Mouse (Mus musculus): ENCODE data around the gene Dnajc5.

The Dnajc5 gene

DNA sequence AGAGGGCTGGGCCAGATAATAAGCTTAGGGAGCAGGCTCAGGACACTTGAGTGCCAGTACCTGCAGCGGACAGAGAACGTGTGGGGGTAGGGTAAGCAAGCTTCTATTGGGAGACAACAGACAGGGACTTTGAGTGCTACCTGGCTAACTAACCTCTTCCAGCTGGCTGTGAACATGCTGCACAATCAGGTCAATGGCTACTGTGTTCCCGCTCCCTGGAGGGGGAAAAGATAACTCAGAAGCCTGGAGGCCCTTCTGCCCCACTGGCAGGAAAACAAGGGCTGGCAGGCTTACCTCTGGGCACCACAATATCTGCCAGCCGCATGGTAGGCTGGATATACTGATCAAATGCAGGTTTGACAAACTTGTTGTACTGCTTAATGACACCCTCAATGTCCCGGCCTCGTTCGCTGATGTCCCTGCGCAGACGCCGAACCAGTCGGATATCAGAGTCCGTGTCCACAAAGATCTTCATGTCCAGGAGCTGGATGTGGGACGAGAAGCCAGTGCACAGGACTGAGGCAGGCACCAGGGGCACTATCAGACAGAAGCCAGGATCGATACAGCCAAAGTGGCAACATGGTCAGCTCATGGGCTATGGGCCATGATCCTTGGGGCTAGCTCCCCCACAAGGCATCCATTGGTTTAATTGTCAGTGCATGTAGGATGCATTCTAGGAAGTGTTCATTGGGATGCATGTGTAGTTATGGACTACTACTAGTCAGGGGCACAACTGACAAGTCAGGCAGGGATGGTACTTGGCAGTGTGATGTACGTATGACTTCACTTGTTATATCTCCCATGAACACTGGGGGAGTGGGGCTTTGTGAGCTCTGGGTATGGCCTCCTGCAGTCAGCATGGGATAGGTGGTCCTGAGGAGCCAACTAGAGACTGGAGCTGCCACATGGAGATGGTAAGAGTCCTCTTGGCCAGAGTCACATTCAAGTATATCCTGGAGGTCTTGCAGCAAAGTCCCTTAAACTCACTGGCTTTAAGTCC, 52.9 kb downstream of the Dnajc5 start:
- DNase-seq (ENCODE audit: low spot score in 2 of 2): no peak

DNA sequence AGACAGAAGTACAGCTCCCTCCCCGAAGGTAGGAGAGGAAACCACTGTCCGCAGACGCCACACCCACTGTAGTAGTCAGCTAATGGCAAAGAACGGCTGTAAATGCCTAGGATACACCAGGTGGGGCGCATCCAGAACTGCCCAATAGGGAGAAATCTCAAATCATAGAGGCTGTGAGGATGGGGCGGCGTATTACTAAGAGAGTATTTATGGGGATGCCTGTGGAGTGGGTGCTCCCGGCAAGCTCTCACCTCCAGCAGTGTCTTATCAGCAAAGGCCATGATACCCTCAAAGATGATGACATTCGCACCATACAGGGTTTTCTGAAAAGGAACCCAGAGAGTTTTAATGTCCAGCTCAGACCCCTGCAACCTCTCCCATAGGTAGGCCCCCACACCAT, 53.7 kb downstream of the Dnajc5 start:
- no peak for DNase-seq (ENCODE audit: low spot score in 2 of 2)

DNA sequence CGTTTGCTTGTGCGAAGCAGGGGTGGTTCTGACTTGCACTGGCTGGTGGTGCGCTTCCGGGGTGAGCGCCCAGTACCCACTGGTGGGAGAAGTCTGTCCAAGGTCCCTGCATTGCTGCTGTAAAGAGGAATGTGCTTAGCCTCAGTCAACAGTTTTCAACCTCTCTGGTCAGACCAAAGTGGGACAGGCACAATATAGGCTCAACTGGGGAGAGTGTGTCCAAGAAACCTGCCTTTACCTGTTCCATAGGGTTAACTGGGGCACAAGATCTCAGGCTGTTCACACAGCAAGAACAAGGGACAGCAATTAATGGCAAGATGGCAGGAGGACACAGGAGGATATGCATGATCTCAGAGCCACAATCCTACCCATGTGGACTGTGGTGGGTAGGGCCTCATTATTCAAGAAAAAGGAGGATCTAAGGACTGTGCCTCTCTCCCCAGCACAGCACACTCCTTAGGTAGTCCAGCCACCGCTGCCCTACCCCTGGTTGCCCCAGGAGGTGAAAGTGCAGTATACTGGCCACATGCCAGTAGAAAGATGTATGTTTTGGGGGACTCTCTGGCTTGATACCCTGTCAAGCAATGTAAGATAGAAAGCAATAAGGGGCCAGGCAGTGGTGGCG, 54.7 kb downstream of the Dnajc5 start:
- DNase-seq (ENCODE audit: low spot score in 2 of 2): no peak

DNA sequence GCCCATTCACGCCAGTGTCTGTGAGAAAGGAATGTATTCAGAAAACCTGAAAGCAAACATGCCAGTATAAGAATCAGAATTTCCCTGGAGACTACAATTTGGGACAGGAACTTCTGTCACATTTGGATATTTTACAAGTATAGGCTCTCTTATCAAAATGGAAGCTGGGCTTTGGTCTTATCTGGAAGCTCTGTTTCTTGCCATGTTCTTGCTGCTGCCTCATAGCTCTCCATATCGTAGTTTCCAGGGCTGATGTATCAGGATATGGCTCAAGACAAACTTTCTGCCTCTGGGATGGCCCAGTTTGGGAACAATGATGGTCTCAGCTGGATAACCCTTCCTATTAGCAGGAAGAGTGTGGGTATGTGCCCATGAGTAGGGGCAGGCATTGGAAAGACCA, 56.3 kb downstream of the Dnajc5 start:
- DNase-seq (ENCODE audit: low spot score in 2 of 2): no peak

DNA sequence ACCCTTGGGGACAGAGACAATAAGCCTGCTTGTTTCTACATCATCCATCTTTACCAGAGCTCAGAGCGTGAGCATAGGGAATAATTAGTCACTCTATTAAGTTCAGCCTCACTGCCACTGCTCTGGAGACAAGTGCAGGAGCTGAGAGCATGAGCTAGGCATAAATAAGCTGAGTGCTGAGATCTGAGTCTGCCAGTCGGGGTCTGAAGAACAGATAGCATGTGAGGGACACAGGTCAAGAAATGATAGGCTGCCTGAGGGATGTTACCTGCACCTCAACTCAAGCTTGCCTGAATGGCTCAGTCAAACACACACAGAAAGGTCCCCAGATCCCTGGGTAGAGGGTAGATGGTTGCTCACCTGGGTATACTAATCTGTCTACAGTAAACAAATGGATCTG, 56.8 kb downstream of the Dnajc5 start:
- no peak for DNase-seq (ENCODE audit: low spot score in 2 of 2)

DNA sequence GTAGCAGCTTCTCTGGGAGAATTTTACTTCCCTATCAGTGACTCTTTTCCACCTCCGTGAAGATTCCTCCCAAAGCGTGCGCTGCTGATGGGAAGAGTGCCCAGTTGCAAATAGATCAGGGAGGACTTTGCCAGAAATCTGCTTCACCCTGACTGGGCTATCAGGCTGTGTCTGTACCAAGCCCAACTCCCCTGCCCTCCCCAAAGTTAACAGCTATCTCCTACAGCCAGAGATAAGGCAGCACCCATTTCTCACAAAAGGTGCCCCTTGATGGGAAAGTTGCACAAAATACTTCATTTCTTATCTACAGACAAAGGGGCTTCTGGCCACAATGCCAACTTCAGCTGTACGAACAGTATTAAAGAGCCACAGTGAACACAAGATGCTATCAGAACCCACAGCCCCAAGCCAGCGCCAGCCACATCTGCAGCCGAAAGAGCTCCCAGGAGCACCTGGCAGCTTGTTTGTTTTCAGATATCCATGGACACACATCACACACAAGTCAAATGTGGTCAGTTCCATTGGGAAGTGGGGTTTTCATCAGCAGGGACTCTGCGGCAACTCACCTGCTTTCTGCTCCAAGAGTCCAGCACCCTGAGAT, 57.8 kb downstream of the Dnajc5 start:
- no peak for DNase-seq (ENCODE audit: low spot score in 2 of 2)

DNA sequence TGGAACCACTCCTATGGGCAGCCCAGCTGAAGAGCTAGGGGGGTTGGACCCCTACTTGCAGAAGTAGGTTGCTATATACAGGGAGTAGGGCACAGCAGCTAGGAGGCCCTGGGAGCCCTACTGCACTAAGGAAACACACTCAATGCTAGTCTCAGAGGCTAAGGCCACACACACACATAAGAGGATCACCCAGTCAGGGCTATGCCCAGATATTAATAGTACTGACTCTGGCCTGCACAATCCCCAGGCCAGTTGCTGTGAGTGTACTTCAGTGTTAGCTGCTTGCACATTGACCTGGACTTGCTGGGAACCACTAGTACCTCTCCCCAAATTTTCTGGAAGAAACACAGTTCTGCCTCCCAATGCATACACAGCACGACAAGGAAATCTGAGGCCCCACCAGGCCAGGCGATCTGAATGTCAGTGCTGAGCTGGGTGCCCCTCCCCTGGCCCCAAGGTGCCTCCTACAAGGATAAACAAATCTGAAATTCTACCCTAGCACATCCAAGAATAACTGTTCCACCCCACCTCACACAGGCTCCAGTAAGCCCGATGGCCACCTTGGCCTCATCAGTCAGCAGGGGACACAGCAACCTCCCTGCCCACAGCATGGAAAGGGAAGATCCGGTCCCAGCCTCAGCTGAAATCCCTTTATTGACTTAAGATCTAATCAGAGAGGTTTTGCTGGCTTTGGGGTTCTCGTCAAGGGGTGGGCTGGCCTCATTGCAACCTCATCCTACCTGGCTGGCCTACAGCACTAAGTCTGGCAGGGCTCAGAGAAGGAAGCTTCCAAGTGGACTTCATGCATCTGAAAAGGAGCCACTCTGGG, 58.7 kb downstream of the Dnajc5 start:
- DNase-seq (ENCODE audit: low spot score in 2 of 2): no peak

DNA sequence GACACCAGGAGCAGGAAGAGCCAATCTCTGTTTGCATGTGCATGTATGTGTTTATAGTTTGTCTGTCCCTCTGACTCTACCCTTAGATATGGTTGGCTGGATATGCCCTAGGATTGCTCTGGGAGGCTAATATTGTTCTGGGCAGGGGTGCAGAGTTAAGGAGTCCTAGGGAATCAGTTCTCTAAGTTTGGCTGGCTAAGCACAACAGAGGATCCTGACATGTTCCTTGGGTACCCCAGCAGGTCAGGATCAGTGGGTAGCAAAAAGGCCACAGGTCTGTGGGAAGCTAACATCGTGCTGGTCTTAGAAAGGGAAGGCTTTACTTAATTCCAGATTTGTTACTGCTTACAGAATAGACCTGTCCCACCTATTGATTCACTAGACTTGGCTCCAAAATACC, 59.4 kb downstream of the Dnajc5 start:
- DNase-seq (ENCODE audit: low spot score in 2 of 2): no peak

DNA sequence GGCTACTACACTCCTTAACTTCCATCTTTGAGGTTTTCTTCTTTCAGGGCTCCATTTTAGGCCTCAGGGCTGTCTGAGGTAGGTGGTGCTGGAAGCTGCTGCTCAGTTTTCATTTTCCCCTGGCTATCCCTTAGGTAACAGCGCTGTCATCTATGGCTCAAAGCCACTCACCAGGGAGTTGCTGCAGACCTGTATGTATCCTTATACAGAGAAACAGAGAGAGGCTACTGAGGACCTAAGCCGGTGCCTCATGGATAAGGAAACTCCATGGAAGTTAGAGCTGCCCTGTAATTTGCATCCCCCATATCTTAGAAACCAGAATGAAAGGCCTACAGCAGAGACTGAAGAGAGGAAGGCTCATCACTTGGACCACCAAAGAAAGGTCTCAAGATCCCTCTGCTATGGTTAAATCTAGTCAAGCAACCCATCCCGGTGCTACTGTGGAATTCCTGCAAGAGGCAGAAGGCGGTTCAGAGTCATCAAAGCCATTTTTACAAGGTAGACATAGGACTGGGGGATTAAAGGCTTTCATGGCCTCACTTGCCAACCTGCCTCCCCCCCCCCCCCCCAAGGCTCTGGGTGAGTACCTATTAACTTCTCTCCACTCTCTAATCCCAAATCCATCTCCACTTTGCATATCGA, 60.0 kb downstream of the Dnajc5 start:
- DNase-seq (ENCODE audit: low spot score in 2 of 2): no peak

DNA sequence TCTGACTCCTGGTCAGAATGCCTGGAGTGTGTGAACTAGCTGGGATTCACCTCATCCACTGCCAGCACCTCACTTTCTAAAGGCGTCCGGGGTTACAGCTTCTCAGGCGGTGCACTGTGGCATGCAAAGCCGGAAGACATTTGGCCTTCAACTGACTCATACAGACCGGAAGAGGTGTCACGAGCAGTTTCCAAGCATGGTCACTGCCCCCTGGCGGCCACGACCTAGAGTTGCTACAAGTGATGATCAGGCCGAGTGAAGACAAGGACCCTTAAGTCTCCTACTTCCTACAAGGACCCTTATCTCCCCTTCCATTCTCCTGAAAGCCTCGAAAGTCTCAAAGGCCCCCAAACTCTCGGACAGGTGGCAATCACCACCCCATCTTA, 60.7 kb downstream of the Dnajc5 start:
- peak; percentile 65 to 80 for DNase-seq (ENCODE audit: low spot score in 2 of 2)

DNA sequence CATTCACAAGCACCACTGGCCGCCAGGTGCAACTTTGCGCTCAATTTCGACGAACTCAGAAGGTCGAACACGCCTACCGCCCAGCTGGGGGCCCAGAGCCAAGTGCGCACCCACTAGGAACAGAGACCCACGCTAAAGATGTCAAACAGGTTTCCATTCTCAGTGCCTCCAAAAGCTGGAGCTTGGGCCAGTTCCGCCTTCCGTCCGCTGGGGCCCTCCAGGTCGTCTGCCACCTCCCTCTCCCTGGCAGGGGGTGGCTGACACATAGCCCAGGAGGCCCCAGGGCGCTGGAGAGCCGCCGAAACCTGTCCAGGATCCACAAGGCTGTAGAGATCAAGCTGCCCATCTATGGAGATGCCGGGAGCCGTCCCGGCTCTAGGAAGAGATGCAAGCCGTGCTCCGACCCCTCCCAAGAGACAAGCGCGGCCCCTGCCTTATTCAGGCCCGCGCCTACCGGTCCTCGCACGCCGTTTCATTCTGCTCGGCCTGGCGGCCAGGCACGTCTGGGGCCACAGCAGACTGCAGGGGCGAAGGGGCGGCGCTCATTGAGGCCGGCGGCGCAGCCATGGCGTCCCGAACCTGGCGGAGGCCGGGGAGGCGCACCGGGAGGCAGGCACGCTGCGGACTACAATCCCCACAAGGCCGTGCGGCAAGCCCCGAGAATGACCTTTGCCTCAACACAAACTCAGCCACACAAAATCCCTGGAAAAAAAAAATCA, 61.3 kb downstream of the Dnajc5 start:
- peak; percentile 77 to 86 for DNase-seq (ENCODE audit: low spot score in 2 of 2)

DNA sequence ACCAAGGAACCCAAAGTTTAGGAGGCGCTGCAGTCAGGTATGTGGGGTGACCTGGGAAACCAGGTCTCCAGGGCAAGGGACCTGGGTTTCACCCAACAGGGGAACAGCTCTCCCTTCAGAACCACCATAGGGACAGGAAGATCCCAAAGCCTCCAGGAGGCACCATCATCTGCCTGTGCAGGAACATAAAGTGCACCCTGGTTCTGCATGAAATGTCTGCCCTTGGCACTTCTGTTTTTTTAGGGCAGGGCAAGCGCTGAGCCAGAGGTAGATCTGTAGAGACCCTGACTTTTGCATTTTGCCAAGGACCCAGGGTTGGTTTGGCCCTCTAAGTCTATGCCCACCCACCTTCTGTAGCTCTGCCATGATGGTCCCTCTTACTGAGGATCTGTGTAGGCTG, 62.1 kb downstream of the Dnajc5 start:
- no peak for DNase-seq (ENCODE audit: low spot score in 2 of 2)

DNA sequence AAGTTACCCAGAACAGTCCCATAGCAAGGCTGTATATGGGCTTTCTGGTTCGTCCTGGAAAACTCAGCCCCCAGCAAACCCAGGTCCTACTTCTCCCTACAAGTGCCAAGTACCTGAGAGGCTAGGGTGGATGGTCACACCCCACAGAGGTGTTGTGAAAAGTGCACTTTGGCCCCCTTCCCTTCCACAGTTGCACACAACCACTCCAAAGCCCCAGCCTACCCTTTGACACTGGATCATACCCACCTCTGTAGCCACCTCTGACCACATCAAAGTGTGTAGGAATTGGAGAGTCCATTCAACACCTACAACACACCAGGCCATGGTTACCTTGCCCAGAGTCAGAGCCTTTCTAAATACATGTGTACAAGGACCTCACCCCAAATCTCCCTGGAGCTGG, 62.7 kb downstream of the Dnajc5 start:
- DNase-seq (ENCODE audit: low spot score in 2 of 2): no peak

DNA sequence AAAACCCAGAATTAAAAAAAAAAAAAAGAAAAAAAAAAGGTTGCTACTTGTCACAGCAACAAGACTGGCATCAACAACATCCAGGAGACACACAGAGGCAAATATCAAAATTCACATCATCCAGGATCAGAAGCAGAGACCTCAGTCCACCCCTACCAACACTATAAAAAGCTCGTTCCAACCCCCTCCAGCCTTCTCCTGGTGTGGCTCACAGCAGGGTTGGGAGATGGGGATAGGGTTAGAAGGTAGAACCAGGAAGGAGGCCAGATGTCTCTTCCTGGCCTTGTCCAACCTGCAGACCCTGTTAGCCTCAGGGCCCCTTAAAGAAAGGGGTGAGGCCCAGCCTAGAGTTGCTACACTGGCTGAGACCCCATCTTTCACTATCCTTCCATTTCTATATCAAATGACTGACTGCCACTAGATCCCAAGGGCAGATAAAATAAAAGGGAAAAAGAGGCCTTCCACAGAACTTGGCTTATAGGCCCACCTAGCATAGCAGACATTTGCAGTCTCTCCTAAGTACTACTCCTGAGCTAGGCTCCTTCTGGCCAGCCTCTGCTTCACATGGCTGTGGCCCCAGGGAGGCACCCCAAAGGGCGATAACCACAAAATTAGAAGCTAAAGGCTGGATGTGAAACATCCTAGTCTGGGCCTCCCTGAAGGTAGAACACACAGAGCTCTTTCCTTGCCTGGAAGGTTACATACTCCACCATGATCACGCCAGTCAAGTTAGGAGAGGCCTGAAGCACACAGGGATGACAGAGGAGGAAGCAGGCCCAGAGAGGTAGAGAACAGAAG, 63.4 kb downstream of the Dnajc5 start:
- no peak for DNase-seq (ENCODE audit: low spot score in 2 of 2)

DNA sequence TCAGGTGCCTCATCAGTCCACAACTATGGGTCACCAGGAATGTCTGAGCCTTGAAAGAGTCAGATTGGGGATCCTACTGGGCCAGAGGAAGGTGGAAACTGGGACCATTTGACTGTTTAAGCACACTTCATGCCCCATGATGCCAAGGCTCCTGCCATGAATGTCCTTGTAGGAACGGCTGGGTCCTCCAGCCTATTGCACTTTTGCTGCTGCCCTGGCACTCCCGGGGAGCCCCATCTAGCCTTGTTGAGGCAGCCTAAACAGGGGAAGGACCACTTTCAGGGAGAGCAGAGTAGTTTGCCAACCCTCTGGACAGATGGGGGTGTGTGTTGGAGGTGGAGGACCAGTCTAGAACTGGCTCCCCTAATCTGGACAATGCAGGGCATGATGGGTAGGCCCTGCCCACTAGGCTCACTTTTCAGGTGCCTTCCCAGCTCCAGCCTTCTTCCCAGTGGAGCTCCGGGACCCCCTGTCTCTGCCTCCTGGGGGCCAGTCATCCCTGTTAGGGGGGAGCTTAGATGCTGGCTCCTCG, 64.2 kb downstream of the Dnajc5 start, which contains the start of gene Uckl1:
TSS of gene Uckl1 (minus strand) at position 482 of the 532 bp plus-strand sequence.
- no peak for DNase-seq (ENCODE audit: low spot score in 2 of 2)

DNA sequence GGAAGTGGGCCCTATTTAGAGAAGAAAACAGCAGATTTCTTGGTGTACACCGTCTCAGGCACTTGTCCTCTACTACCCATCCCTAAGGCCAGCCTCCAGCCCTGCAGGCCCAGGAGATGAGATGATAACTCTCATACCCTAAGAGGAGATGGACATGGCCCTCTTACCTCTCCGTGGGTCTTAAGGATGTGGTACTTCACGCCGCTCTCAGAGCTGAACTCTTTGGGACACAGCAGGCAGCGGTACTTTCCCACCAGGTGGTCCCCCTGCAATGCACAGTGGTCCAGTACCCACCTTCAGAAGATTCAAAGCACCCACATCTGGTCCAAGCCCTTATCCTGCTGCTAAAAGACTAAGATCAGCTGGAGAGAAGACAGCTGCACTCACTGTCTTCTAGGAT, 65.2 kb downstream of the Dnajc5 start:
- DNase-seq (ENCODE audit: low spot score in 2 of 2): no peak

DNA sequence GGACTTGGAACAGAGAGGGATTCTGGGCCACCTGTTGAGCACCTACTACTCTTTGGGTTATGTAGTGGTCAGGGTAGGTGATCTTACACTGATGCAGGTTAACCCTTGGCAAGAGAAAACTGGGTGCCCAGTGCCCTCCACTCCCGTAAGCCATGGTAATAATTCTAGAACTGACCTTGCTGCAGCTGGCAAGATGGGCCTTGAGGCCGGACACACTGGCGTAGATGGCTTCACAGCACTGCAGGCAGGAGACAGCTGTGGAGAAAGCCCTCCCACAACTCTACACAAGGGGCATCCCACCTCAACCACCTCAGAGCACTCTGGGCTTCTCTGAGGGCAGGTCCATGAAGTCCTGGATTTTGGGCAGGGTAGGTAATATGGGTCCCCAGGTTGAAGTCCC, 65.8 kb downstream of the Dnajc5 start:
- no peak for DNase-seq (ENCODE audit: low spot score in 2 of 2)

DNA sequence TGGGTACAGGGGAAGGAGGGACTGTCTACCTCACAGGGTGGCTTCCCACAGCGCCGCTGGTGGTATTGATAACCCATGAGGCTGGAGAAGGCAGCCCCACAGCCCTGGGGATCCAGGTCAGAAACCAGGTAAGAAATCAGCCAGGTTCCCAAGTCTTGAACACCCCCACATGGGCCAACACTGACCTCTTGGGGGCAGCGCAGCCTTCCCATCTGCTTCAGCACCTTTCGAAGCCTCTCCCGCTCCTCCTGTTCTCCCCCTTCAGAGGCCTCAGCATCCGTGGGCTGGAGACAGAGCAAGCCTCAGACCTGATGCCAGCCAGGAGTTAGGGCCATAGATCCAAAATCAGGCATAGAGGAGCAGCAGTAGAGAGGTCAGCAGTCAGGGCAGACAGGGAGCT, 67.5 kb downstream of the Dnajc5 start:
- no peak for DNase-seq (ENCODE audit: low spot score in 2 of 2)

DNA sequence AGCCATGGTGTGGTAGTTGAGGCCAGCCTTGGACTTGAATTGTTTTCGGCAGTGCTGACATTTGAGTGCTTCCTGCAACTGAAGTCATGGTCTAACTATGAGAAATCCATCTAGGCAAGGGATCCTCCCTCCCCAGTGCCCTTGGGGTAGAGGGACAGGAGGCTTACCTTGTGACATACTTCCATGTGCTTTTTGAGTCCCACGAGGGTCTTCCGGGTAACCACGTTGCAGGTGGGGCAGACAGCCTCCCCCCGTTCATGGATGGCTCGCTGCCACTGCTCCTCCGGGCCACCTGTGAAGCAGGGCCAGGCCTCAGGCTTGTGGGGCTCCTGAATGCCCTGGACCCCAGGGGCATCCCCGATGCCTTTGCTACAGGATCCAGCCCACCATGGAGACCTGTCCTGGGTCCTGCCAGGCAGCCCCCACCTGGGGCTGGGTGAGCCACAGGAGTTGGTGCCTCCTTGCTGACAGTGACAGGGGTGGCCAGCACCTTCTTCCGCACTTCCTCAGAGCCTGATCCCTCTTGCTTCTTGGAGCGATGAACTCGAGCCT, 68.0 kb downstream of the Dnajc5 start:
- DNase-seq (ENCODE audit: low spot score in 2 of 2): no peak
